Mouse (Mus musculus) adrenal gland, adult 2 months (tissue): ENCODE results near the gene Pyroxd2. TPM values are rescaled to one million over a fixed set of nuclear protein-coding genes. Genes with fewer than 3 reads are reported as not detected.
A peak's percentile ranks its signal among the peaks of the same experiment; 100 is the strongest.

Source experiments
- DNase-seq: peaks from one replicate; pipeline ENCODE4 v3.0.0; 2021
- polyA plus RNA-seq: library from polyadenylated mRNA; depleted of rRNA; stranded (reverse); fragments of >200 nt; gene quantifications from 2 replicates; pipeline ENCODE4 v1.2.3, GENCODE M21; 2012
- total RNA-seq, 2 experiments: library from RNA; stranded (reverse); gene quantifications; 2 replicates each; pipeline ENCODE4 v1.2.3; 2021

The Pyroxd2 gene
- total and polyA plus RNA-seq, 3 experiments = 26.5 to 49.4 (median 32.0) TPM

- no peak for DNase-seq
These were observed 6.7 kb downstream of the Pyroxd2 start for GRCm38 (mm10) chr19:42745869-42746224.

GRCm38 (mm10) chr19:42745084-42745868, 7.3 kb downstream of the Pyroxd2 start:
- no peak for DNase-seq

GRCm38 (mm10) chr19:42744162-42744586, 8.4 kb downstream of the Pyroxd2 start:
- DNase-seq = peak; percentile 59

- no peak for DNase-seq
These were observed 9.3 kb downstream of the Pyroxd2 start for GRCm38 (mm10) chr19:42743261-42743660.

- DNase-seq = no peak
These were observed 10.7 kb downstream of the Pyroxd2 start for GRCm38 (mm10) chr19:42741884-42742283.

GRCm38 (mm10) chr19:42740163-42740899, 12.2 kb downstream of the Pyroxd2 start:
- DNase-seq = no peak

- no peak for DNase-seq
These were observed 12.8 kb downstream of the Pyroxd2 start for GRCm38 (mm10) chr19:42739734-42740133.

- no peak for DNase-seq
These were observed 14.8 kb downstream of the Pyroxd2 start for GRCm38 (mm10) chr19:42737753-42738152.

- no peak for DNase-seq
These were observed 17.6 kb downstream of the Pyroxd2 start for GRCm38 (mm10) chr19:42734982-42735381.

GRCm38 (mm10) chr19:42727424-42727823, 25.2 kb downstream of the Pyroxd2 start:
- DNase-seq = no peak

GRCm38 (mm10) chr19:42726766-42727165, 25.8 kb downstream of the Pyroxd2 start:
- DNase-seq = no peak

- DNase-seq = peak; percentile 55
These were observed 26.6 kb downstream of the Pyroxd2 start for GRCm38 (mm10) chr19:42725973-42726350.

GRCm38 (mm10) chr19:42725056-42725972, 27.3 kb downstream of the Pyroxd2 start:
- DNase-seq = no peak

- DNase-seq = no peak
These were observed 29.3 kb downstream of the Pyroxd2 start for GRCm38 (mm10) chr19:42723302-42723701.

GRCm38 (mm10) chr19:42722500-42722899, 30.1 kb downstream of the Pyroxd2 start:
- DNase-seq = peak; percentile 34

GRCm38 (mm10) chr19:42718101-42718500, 34.5 kb downstream of the Pyroxd2 start:
- DNase-seq = no peak

- no peak for DNase-seq
These were observed 34.9 kb downstream of the Pyroxd2 start for GRCm38 (mm10) chr19:42717668-42718067.

GRCm38 (mm10) chr19:42716507-42716906, 36.1 kb downstream of the Pyroxd2 start:
- DNase-seq = no peak

GRCm38 (mm10) chr19:42713770-42714169, 38.8 kb downstream of the Pyroxd2 start:
- no peak for DNase-seq

- DNase-seq = no peak
These were observed 53.1 kb downstream of the Pyroxd2 start for GRCm38 (mm10) chr19:42699426-42699825.

GRCm38 (mm10) chr19:42698576-42698975, 54.0 kb downstream of the Pyroxd2 start:
- no peak for DNase-seq

GRCm38 (mm10) chr19:42697336-42697735, 55.2 kb downstream of the Pyroxd2 start:
- DNase-seq = no peak
